Mouse (Mus musculus) left cerebral cortex, adult 18-20 months (tissue): ENCODE data around the gene Egfem1. TPM values are rescaled to one million over a fixed set of nuclear protein-coding genes. Genes with fewer than 3 reads are reported as not detected.

ENCODE experiments used
- DNase-seq, 2 experiments: peaks; one replicate each; pipeline ENCODE4 v3.0.0; 2021 to 2022; ENCODE audit warnings: low spot score in 2 of 2, mixed read lengths in 1 of 2
- total RNA-seq, 2 experiments: library from RNA; stranded (reverse); gene quantifications; 2 replicates each; pipeline ENCODE4 v1.2.3; 2021

Gene Egfem1
- total RNA-seq, 2 experiments from 2014 or later: 15.5 to 20.3 TPM

DNA sequence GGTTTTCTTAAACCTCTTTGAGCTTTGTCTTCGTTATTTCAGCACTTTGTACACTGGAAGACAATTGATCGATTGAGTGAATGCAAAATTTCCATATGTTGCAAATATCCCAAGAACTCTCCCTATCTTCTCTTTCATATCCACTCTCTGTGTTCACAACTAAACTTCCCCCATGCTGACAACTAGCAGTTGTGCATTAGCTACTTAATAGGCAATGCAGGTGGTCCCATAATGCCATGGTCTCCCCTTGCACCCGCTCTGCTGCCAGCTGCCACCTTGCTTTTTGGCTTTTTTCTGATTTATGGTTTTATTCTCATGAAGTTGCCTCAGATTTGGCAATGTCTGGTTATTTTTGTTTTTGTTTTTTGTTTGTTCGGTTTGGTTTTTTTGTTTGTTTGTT lies 209.8 kb downstream of the Egfem1 start:
- no peak for DNase-seq

DNA sequence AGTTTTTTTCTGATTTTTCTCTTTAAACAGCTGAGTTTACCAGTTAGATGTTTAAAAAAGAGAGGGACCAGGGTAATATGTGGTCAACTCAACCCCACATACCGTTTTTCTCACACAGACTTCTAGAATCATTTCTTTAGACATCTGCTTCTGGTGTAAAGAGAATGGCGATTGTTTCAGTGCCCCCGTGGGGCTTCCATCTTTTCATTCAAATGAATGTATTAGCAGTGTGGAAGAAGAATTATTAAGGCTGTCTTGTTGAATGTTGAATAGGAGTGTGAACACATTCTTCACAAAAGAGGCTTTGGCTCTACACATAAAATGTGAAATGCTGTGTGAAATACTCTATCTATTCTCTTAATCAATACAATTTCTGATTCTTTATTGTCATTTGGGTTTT lies 210.4 kb downstream of the Egfem1 start:
- no peak for DNase-seq

- DNase-seq: no peak
Measured at GRCm38 (mm10) chr3:29293230-29293629, 211.4 kb downstream of the Egfem1 start.

- DNase-seq: no peak
Measured at GRCm38 (mm10) chr3:29342223-29342791, 260.5 kb downstream of the Egfem1 start.

GRCm38 (mm10) chr3:29345805-29346204 lies 264.0 kb downstream of the Egfem1 start:
- no peak for DNase-seq

DNA sequence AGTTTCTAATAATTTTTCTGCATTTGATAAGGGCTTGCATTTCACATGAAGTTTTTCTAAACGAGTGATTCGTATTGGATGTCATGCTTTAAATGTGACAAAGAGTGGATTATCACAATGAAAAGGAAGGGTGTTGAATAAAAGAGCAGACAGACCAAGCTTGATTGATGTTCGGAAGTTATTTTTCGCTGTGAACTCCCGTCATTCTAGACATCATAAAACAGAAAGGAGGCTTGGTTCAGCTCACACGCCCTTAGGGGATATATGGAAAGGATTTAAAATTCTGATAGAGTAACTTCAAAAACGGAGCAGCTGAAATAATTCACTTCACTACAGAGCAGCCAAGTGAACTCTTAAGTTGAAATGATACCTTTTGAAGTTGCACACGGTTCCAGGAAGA lies 285.1 kb downstream of the Egfem1 start:
- no peak for DNase-seq

DNA sequence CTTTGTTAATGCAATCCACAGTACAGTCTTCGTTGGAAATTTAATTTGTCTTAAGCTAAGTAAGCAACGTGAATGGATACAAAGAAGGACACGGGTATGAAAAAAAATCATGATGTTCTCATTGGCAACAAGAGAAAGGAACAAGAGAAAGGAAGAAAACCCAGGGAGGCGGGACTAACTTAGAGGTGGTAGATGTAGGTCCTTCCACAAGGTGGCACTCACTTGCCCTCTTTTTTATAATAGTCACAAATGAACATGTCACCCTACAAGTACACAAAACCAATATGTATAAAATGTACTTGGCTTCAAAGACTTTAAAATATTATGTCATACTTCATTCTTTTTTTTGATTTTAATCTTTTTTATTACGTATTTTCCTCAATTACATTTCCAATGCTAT lies 288.7 kb downstream of the Egfem1 start:
- no peak for DNase-seq

- no peak for DNase-seq
Measured at GRCm38 (mm10) chr3:29381255-29381654, 299.4 kb downstream of the Egfem1 start.

- DNase-seq: peak; percentile 2 to 3
Measured at GRCm38 (mm10) chr3:29399064-29399463, 317.2 kb downstream of the Egfem1 start.

- DNase-seq: no peak
Measured at GRCm38 (mm10) chr3:29421634-29422033, 339.8 kb downstream of the Egfem1 start.

- DNase-seq: no peak
Measured at GRCm38 (mm10) chr3:29432109-29433091, 350.6 kb downstream of the Egfem1 start.

DNA sequence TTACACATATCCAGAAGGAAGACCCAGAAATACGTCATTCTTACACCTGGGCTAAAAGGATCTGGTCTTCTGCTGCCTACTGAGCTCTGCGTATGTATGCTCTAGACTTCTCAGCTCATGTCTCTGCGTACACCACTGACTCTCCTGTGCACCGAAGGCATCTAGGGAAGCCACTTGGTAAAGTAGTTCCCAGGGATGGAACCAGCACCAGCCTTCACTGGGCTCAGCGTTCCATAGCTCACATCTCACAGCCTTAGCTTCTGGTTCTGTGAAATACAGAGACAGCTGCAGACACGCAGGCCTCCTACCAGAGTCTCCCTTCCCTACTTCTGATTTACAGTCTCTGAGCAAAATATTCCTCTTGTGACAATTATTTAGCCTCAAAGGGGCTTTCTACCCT lies 361.2 kb downstream of the Egfem1 start:
- no peak for DNase-seq

DNA sequence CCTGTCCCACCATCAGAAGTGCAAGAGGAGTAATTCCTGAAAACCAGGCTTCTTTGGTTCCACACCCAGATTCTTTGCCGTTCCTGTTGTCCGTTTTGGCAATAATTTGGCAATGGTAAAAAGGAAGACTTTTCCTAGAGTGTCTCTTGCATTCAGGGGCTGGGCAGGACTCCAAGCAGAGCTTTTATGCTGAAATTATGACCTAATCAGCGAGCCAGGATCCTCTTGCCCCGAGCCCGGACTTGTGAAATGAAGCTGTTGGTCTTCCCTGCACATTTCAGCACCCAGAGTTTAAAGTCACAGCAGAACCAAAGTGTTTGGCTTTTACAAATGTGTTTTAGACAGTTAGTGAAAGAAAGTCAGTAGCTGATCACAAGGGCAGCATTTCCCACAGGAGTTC lies 362.8 kb downstream of the Egfem1 start:
- DNase-seq: no peak

- DNase-seq: no peak
Measured at GRCm38 (mm10) chr3:29446081-29446480, 364.3 kb downstream of the Egfem1 start.

DNA sequence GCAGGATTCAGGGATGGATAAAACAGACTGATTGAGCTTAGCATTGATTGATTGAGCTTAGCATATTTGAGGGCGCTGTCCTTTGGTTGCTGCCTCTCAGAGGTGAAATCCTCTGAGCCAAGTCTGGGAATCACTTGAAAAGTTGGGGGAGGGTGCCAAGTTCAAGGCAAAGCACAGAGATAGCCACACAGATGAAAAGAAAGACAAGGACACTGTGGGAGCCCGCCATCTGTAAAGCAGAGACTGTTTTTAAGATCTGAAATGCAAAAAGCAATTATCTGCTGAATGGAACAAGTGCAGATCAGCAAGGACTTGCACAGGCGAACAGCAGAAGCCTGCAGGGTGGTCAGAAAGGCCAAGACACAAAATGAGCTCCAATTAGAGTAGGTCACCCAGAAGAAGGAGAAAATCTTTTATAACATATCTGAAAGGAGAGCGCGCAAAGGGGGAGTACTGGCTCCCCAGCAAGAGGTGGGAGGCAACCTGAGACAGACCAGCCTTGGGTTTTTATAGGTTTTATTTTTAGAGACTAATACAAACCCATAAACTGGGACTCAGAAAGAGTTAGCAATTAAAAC lies 367.1 kb downstream of the Egfem1 start:
- no peak for DNase-seq

GRCm38 (mm10) chr3:29498211-29498610 lies 416.4 kb downstream of the Egfem1 start:
- DNase-seq: no peak

- no peak for DNase-seq
Measured at GRCm38 (mm10) chr3:29499188-29499587, 417.4 kb downstream of the Egfem1 start.

GRCm38 (mm10) chr3:29525298-29525962 lies 443.6 kb downstream of the Egfem1 start:
- DNase-seq: no peak

DNA sequence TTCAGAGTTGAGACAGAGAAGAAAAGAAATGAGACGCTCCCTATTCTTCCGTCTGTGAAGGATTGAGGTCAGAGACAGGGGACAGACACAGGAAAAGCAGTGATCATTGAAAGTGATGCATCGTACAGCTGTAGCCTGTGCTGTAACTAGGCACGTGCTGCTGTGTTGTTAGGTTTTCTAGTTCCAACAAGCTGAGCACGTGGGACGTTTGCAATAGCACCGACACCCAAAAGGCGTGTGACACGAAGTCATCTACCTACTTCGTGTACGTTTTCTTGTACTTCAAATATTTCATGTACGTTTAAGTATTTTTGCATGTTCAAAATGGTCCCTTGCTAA lies 444.1 kb downstream of the Egfem1 start:
- DNase-seq: no peak

DNA sequence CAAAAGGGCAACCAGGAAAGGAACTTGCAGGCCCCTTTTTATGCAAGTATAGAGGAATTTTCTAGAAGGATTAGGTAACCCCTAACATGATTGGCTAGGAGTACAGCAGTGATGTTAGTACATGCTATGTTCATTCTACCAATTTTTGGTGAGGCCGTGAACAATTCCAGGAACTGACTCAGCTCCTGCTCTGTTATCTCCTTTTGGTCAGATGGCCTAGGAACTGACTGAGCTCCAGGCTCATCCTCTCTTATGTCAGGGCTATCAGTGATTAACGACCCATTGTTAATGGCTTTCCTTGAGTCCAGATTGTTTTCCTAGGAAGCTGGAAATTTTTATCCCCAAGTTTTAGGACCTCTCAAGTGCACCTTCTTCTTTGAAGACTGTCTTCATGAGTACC lies 457.4 kb downstream of the Egfem1 start:
- DNase-seq: no peak

GRCm38 (mm10) chr3:29539902-29540301 lies 458.1 kb downstream of the Egfem1 start:
- DNase-seq: peak in 1 of 2 experiments; percentile 7
